Mouse (Mus musculus): ENCODE results near the gene Tbc1d13. TPM values are rescaled to one million over a fixed set of nuclear protein-coding genes. Genes with fewer than 3 reads are reported as not detected.
A peak's percentile ranks its signal among the peaks of the same experiment; 100 is the strongest.

The Tbc1d13 gene
- polyA plus RNA-seq (2014; fragmentation: Nextera tagmentation; extraction: Ambion mirVana), result 14.2 and 16.8 TPM in 2 replicates

DNA sequence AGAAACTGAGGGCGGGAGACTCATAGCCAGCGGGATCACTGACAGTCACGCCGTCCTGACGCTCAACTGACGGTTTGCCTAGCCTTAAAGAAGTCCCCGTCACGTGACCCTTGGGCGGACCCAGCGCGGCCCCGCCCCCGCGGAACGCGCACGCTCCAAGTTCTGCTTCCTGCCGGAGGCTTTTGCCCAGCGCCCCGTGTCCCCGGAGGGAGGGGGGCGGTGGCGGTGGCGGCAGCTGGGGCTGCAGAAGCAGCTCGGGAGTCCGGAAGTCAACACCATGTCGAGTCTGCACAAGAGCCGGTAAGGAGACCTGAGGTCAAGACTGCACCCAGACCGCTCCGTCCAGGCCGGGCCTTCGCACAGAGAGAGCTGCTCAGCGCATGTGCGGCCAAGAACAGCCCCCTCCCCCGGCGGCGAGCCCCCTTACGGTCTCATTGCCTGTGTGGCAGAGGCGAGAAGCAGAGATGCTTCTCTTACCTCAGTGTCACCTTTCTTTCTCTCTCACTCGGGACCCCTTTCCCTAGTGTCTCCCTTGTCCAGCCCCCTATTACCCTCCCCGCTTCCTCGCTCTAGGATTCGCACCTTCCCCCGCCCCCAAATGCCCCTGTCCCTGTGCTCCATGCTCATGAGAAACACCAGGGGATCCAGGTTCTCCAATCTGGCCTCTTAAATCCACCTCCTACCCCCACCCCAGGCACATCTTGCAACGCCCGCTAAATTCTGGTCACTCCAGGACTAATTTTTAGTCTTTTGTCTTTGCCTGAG lies at the start of gene Tbc1d13:
Tbc1d13 (plus strand) TSS at position 134 of the 765 bp plus-strand sequence.
- WGBS, result 0% methylated on average over 45 of the region's 46 CpGs

DNA sequence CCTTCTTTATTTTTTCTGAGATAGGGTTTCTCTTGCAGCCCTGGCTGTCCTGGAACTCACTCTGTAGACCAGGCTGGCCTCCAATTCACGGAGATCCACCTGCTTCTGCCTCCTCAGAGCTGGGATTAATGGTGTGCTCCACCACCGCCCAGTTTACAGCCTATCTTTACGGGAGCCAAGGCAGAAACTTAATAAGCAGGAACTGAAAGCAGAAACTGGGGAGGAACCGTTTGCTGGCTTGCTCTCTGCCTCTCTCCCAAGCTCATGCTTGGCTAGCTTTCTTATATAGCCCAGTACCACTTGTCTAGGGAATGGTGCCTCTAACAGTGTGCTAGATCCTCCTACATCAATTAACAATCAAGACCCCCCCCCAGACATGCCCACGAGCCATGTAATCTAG lies 49.4 kb upstream of the Tbc1d13 start:
- DNase-seq (ENCODE audit: low spot score) (no peak), ATAC-seq (ENCODE audit: insufficient number of reproducible peaks, low FRiP score, low TSS enrichment, low read depth) (no peak)
- peaks cover 5% of the 10 kb centered on the region; the same call in 1 of the 2 replicates for H3K4me1 ChIP-seq (ENCODE audit: control insufficient read depth, insufficient read depth, low read length)
- no peaks in the 10 kb centered on the region for H3K9me3 ChIP-seq (ENCODE audit: control insufficient read depth, low read length)
- no peak overlapping the region for H3K27ac ChIP-seq (replicated peaks; ENCODE audit: low read depth, low read length)
- H3K27me3 ChIP-seq (ENCODE audit: control insufficient read depth, insufficient read depth, low read length), result no peaks in the 10 kb centered on the region
- H3K36me3 ChIP-seq (ENCODE audit: control insufficient read depth, insufficient read depth, low read length), result peaks cover 2% of the 10 kb centered on the region; the same call in 1 of the 2 replicates
- WGBS, result 58% methylated on average over 5 of the region's 5 CpGs
- H3K9ac ChIP-seq (ENCODE audit: low read length), result no peak overlapping the region
- no peak overlapping the region for H3K4me3 ChIP-seq (ENCODE audit: low read depth, low read length)
- H3K4me2 ChIP-seq (ENCODE audit: low read depth, severe bottlenecking), result peak overlapping the region; percentile 36; the same call in 1 of the 2 replicates

More for the DNA sequence above, at the start of gene Tbc1d13:
- Histone ChIP-seq H3K9ac (ENCODE audit: low read length) (peak within 1 kb of the TSS; percentile 82), H3K9me3 (ENCODE audit: control insufficient read depth, low read length) (no peaks in the 10 kb centered on the region), H3K27ac (replicated peaks; ENCODE audit: low read depth, low read length) (peak within 1 kb of the TSS; percentile 50; the same call in 1 of the 2 replicates), H3K27me3 (ENCODE audit: control insufficient read depth, insufficient read depth, low read length) (no peaks in the 10 kb centered on the region), H3K36me3 (ENCODE audit: control insufficient read depth, insufficient read depth, low read length) (peaks cover 5% of the 10 kb centered on the region; the same call in 1 of the 2 replicates), H3K4me1 (ENCODE audit: control insufficient read depth, insufficient read depth, low read length) (peaks cover 10% of the 10 kb centered on the region), H3K4me2 (ENCODE audit: low read depth, severe bottlenecking) (peak within 1 kb of the TSS; percentile 92), H3K4me3 (ENCODE audit: low read depth, low read length) (peak within 1 kb of the TSS; percentile 80)
- peak; percentile 87 for ATAC-seq (ENCODE audit: insufficient number of reproducible peaks, low FRiP score, low TSS enrichment, low read depth)
- DNase-seq (ENCODE audit: low spot score), result peak; percentile 94

DNA sequence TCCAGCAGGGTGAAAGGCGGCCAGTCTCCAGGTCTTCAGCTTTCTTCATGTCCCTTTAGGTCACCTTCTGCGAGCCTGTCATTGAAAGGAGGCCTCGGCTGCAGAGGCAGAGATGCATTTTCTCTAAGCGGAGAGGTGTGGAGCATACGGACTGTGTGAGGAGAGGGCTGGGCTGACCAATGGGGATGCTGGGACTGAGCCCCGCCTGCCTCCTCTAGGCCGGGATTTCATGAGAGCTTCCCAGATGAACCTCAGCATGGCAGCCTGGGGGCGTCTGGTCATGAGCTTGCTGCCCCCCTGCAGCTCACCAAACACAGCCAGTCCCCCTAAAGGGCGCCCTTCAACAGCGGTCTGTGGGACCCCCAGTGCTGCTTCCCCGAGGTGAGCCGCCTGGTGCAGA lies 48.9 kb upstream of the Tbc1d13 start:
- peak overlapping the region; percentile 49 for H3K9ac ChIP-seq (ENCODE audit: low read length)
- no peaks in the 10 kb centered on the region for H3K9me3 ChIP-seq (ENCODE audit: control insufficient read depth, low read length)
- H3K4me1 ChIP-seq (ENCODE audit: control insufficient read depth, insufficient read depth, low read length), result peaks cover 5% of the 10 kb centered on the region; the same call in 1 of the 2 replicates
- H3K4me3 ChIP-seq (ENCODE audit: low read depth, low read length), result peak overlapping the region; percentile 6; the same call in 1 of the 2 replicates
- ATAC-seq (ENCODE audit: insufficient number of reproducible peaks, low FRiP score, low TSS enrichment, low read depth) (no peak), DNase-seq (ENCODE audit: low spot score) (no peak)
- no peaks in the 10 kb centered on the region for H3K27me3 ChIP-seq (ENCODE audit: control insufficient read depth, insufficient read depth, low read length)
- H3K27ac ChIP-seq (replicated peaks; ENCODE audit: low read depth, low read length), result no peak overlapping the region
- peak overlapping the region; percentile 36 for H3K4me2 ChIP-seq (ENCODE audit: low read depth, severe bottlenecking)
- peaks cover 3% of the 10 kb centered on the region; the same call in 1 of the 2 replicates for H3K36me3 ChIP-seq (ENCODE audit: control insufficient read depth, insufficient read depth, low read length)
- 5% methylated on average over 12 of the region's 12 CpGs for WGBS

DNA sequence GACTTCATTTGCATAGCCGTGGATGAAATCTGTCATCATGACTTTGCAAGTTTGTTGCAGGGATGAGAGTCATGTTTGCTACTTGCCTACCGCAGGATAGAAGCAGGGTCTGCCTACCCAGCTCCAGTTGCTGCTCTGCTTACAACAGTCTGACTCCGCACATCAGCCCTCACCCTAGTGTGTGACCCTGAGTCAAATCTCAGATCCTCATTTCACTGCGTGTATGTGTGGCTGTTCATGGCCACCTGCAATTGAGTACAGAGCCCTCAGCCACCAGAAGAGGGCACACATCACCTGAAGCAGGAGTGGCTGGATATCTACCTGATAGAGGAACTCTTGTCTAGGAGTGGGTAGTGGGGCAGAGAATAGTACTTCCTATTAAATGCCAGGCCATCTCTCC lies 46.2 kb upstream of the Tbc1d13 start:
- H3K4me2 ChIP-seq (ENCODE audit: low read depth, severe bottlenecking), result no peak overlapping the region
- H3K36me3 ChIP-seq (ENCODE audit: control insufficient read depth, insufficient read depth, low read length), result peaks cover 2% of the 10 kb centered on the region; the same call in 1 of the 2 replicates
- DNase-seq (ENCODE audit: low spot score) (no peak), ATAC-seq (ENCODE audit: insufficient number of reproducible peaks, low FRiP score, low TSS enrichment, low read depth) (no peak)
- H3K9ac ChIP-seq (ENCODE audit: low read length), result no peak overlapping the region
- 91% methylated on average over 4 of the region's 4 CpGs for WGBS
- H3K4me3 ChIP-seq (ENCODE audit: low read depth, low read length), result no peak overlapping the region
- peaks cover 5% of the 10 kb centered on the region; the same call in 1 of the 2 replicates for H3K4me1 ChIP-seq (ENCODE audit: control insufficient read depth, insufficient read depth, low read length)
- no peaks in the 10 kb centered on the region for H3K9me3 ChIP-seq (ENCODE audit: control insufficient read depth, low read length)
- no peak overlapping the region for H3K27ac ChIP-seq (replicated peaks; ENCODE audit: low read depth, low read length)
- no peaks in the 10 kb centered on the region for H3K27me3 ChIP-seq (ENCODE audit: control insufficient read depth, insufficient read depth, low read length)

DNA sequence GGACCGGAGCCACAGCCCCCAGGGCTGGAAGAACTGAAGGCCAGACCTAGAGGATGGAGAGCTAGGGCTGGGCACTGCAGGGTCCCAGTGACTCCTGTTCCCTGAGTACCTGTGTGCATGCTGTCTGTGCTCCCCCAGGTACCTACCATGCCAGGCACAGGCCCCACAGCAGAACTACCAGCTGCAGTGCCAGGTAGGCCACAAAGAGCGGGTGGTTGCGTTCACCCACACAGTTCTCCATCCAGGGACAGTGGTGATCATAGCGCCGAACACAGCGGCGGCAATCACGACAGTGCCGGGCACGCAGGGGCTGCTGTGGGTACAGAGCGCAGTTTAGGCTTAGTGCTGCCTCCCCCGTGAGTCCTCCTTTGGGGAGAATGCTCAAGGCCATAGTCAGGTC lies 42.0 kb upstream of the Tbc1d13 start:
- Histone ChIP-seq H3K4me3 (ENCODE audit: low read depth, low read length) (no peak overlapping the region), H3K4me2 (ENCODE audit: low read depth, severe bottlenecking) (no peak overlapping the region), H3K36me3 (ENCODE audit: control insufficient read depth, insufficient read depth, low read length) (peaks cover 6% of the 10 kb centered on the region; the same call in 1 of the 2 replicates), H3K9ac (ENCODE audit: low read length) (no peak overlapping the region), H3K27me3 (ENCODE audit: control insufficient read depth, insufficient read depth, low read length) (no peaks in the 10 kb centered on the region), H3K9me3 (ENCODE audit: control insufficient read depth, low read length) (no peaks in the 10 kb centered on the region), H3K27ac (replicated peaks; ENCODE audit: low read depth, low read length) (no peak overlapping the region), H3K4me1 (ENCODE audit: control insufficient read depth, insufficient read depth, low read length) (0 out of 2 replicates have a peak, but pooled peaks cover 3% of the 10 kb centered on the region)
- 96% methylated on average over 12 of the region's 12 CpGs for WGBS
- no peak for ATAC-seq (ENCODE audit: insufficient number of reproducible peaks, low FRiP score, low TSS enrichment, low read depth)
- DNase-seq (ENCODE audit: low spot score), result no peak

DNA sequence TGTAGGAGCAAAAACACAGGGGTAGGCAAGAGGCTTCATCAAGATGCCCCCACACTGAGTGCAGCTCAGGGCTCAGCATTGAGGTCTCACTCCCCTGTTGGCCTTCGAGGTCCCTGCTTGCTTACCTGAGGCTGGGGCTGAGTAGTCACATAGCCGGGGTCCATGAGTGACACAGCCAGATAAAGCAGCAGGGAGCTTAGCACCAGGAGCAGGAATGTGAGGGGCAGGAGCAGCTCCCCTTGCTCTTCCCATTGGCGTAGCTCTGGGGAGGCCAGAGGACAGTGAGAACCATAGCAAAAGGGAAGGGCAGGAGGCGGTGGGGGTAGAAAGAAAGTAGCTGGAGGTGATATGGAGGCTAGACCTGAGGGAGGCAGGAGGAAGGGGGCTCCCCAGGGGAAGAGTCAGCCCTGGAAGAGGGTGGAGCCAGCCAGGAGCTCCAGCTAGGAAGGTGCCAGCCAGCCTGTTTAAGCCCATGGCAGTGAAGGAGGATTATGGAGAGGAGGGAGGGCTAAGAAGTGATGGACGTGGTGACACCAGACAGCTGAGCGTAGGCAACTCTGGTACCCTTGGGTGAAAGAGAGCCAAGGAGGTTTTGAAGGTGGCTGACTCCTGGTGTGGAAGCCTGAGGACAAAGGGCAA lies 41.1 kb upstream of the Tbc1d13 start:
- H3K36me3 ChIP-seq (ENCODE audit: control insufficient read depth, insufficient read depth, low read length), result peaks cover 6% of the 10 kb centered on the region; the same call in 1 of the 2 replicates
- WGBS, result 48% methylated on average over 6 of the region's 6 CpGs
- DNase-seq (ENCODE audit: low spot score) (no peak), ATAC-seq (ENCODE audit: insufficient number of reproducible peaks, low FRiP score, low TSS enrichment, low read depth) (no peak)
- no peaks in the 10 kb centered on the region for H3K9me3 ChIP-seq (ENCODE audit: control insufficient read depth, low read length)
- H3K4me3 ChIP-seq (ENCODE audit: low read depth, low read length), result peak overlapping the region; percentile 52; the same call in 1 of the 2 replicates
- 0 out of 2 replicates have a peak, but pooled peaks cover 3% of the 10 kb centered on the region for H3K4me1 ChIP-seq (ENCODE audit: control insufficient read depth, insufficient read depth, low read length)
- peak overlapping the region; percentile 61; the same call in 1 of the 2 replicates for H3K9ac ChIP-seq (ENCODE audit: low read length)
- H3K27ac ChIP-seq (replicated peaks; ENCODE audit: low read depth, low read length), result no peak overlapping the region
- H3K4me2 ChIP-seq (ENCODE audit: low read depth, severe bottlenecking), result peak overlapping the region; percentile 62
- H3K27me3 ChIP-seq (ENCODE audit: control insufficient read depth, insufficient read depth, low read length), result no peaks in the 10 kb centered on the region

DNA sequence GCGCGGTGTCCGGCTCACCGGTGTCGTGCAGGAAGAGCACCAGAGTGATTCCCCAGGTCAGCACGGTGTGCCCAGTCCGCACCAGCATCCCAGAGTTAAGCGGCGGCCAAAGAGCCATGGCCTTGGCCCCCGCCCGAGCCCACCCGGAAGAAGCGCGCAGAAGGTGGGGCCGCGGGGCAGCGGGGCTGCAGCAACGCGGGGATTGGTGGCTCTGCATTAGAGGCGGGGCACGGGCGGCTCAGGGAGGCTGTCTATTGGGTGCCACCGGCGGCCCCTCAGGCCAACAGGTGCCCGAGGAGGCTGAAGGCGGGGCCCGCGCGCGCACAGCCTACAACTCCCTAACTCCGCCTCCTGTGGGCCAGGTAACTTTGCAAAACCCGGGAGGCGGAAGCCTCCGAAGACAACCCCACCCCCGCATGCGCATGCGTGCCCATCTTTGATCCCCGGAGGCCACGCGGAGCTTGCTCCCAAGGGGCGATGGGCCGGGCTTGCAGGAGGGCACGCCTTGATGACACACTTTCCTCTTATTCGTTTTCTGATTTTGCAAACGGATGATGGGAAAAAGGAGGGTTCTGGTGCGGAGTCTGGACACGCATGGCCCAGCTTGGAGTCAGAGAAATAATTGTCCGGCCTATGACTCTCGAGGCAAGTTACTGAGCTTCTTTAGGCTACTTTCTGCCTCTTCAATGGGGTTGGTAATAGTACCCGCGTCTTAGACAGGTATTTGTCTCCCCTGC lies 39.9 kb upstream of the Tbc1d13 start, which contains the start of gene Zdhhc12:
Zdhhc12 (minus strand) TSS at position 178 of the 737 bp plus-strand sequence.
- H3K36me3 ChIP-seq (ENCODE audit: control insufficient read depth, insufficient read depth, low read length), result peaks cover 6% of the 10 kb centered on the region; the same call in 1 of the 2 replicates
- peak within 1 kb of the TSS; percentile 62 for H3K4me2 ChIP-seq (ENCODE audit: low read depth, severe bottlenecking)
- WGBS, result under 1% methylated on average over 51 of the region's 51 CpGs

More for the DNA sequence above, 39.9 kb upstream of the Tbc1d13 start, which contains the start of gene Zdhhc12:
- Histone ChIP-seq H3K4me3 (ENCODE audit: low read depth, low read length) (peak within 1 kb of the TSS; percentile 52), H3K27me3 (ENCODE audit: control insufficient read depth, insufficient read depth, low read length) (no peaks in the 10 kb centered on the region), H3K4me1 (ENCODE audit: control insufficient read depth, insufficient read depth, low read length) (0 out of 2 replicates have a peak, but pooled peaks cover 3% of the 10 kb centered on the region), H3K9ac (ENCODE audit: low read length) (peak within 1 kb of the TSS; percentile 61), H3K27ac (replicated peaks; ENCODE audit: low read depth, low read length) (no peak within 1 kb of the TSS), H3K9me3 (ENCODE audit: control insufficient read depth, low read length) (no peaks in the 10 kb centered on the region)
- DNase-seq (ENCODE audit: low spot score) (peak; percentile 95), ATAC-seq (ENCODE audit: insufficient number of reproducible peaks, low FRiP score, low TSS enrichment, low read depth) (peak; percentile 91)

All from limb, embryonic 11.5 days (tissue).